Mouse (Mus musculus): ENCODE data around the gene Homer2.

Gene Homer2

DNA sequence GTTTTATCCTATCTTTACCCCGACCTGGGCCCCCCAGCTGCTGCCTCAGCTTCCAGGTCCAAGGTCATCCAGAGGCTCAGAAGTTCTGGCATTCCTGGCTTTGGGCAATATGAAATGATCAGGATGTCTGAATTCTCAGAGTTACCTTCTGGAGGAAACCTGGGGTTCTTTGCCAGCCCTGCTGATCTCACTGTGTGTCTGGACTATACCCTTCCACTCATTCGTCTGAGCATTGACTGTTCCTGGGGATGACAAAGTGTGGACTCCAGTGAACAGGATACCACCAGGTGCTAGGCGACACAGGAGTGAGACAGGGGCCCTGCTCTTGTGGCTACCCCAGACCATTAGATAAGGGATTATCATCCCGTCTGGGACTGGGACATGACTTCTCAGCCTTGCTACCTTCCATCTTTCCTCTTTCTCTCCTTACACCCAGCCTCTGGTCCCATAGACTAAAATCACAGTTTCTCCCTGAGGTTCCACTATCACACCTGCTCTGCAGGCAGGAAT is 143.8 kb downstream of the Homer2 start:
- CTCF ChIA-PET: interaction anchor here in 2 of 4 experiments (0.6 to 0.7 kb wide), 2 partner anchors 10 to 1837 kb away, joined by 3 to 4 read pairs; no protein-coding TSS in a partner anchor
- POLR2A ChIA-PET: interaction anchor here in 2 of 4 experiments (0.9 to 1.7 kb wide), 3 partner anchors 8 to 237 kb away, joined by 3 to 11 read pairs (median 5); partner anchors contain the start of gene Whamm (in 1 of the 2)

DNA sequence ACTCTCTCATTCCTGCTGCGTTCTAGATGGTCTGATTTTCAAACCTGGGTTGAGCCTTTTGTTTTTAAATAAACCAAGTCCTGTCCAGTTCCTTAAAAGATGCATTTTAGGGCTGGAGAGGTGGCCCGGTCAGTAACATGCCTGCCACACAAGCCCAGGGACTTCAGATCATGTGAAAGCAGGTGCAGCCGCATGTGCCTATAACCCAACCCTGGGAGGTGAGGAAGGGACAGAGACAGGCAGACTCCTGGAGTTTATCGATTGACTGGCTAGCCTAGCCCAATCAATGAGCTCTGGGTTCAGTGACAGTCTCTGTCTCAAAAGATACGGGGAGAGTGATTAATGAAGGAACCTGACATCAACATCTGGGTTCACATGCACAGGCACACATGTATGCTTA is 146.1 kb downstream of the Homer2 start:
- CTCF ChIA-PET: no interaction called here
- POLR2A ChIA-PET: interaction anchor here in 2 of 4 experiments (1.1 to 1.9 kb wide), 2 partner anchors 9 to 16 kb away, joined by 3 to 7 read pairs; partner anchors contain the start of gene Whamm (in 1 of the 2)

GRCm38 (mm10) chr7:81560101-81561049 is 147.0 kb downstream of the Homer2 start:
- POLR2A ChIA-PET: interaction anchor here in 2 of 4 experiments (0.7 to 1.9 kb wide), 4 partner anchors 10 to 16 kb away, joined by 3 to 7 read pairs (median 4); partner anchors contain the start of gene Whamm (in 1 of the 2)
- CTCF ChIA-PET: no interaction called here

- CTCF ChIA-PET: no interaction called here
- POLR2A ChIA-PET: interaction anchor here in 1 of 4 experiments (1.0 to 1.8 kb wide), 2 partner anchors 11 to 12 kb away, joined by 3 to 5 read pairs; partner anchors contain the start of gene Whamm
Measured at GRCm38 (mm10) chr7:81559231-81559980, 147.9 kb downstream of the Homer2 start.

DNA sequence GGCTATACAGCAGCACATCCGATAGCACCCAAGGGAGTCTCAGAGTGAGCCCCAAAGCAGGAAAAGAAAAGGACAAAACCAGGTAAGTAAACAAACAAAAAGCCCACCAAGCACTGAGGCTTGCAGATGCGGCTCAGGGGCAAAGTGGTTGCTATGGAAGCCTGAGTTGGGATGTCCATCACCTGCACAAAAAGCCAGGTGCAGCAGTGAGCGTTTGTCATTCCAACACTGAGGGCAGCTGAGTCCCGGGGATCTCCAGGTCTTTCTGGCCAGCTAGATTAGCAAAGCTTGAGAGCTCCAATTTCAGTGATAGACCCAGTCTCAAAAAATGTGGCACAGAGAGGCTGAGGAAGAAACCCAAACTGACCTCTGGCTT is 149.4 kb downstream of the Homer2 start:
- ChIA-PET CTCF (interaction anchor here in 2 of 4 experiments (0.7 to 1.1 kb wide), 2 partner anchors 13 to 344 kb away, joined by 4 to 8 read pairs; partner anchors contain the start of gene Whamm (in 1 of the 2)), POLR2A (interaction anchor here in 1 of 4 experiments (1.8 kb wide), 1 partner anchor 14 kb away, joined by 5 read pairs; the partner anchor contains the start of gene Whamm)

DNA sequence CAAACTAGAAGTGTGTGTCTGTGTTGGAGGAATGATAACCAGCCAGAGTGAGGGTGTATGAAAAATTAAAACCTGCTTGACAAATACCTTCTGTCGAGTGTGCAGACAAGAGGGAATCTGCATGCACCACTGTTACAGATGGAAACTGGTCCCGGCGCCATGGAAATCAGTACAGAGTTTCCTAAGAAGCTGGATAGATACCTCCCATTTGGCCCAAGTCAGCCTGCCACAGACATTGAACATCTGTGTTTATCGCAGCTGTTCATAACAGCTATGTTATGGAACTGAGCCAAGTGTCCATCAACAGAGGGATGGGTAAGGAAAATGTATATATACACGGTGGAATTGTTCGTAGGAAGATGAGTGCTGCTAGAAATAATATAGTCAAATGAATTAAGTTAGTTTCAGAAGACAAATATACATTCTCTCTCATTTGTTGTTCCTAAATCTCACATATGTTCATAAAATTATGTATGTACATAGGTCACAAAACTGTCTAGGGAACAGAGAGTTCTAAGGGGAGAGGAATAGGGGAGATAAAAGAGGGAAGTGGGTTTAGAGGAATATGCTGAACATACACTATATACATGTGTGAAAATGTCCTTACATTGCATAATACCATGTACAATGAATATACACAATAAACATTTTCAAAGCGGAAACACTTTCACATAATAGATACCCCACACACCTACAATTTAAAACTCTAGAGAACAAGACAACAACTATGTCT is 149.9 kb downstream of the Homer2 start:
- ChIA-PET POLR2A (interaction anchor here in 1 of 4 experiments (1.8 kb wide), 1 partner anchor 14 kb away, joined by 5 read pairs; the partner anchor contains the start of gene Whamm), CTCF (interaction anchor here in 1 of 4 experiments (1.1 kb wide), 1 partner anchor 13 kb away, joined by 4 read pairs; the partner anchor contains the start of gene Whamm)

DNA sequence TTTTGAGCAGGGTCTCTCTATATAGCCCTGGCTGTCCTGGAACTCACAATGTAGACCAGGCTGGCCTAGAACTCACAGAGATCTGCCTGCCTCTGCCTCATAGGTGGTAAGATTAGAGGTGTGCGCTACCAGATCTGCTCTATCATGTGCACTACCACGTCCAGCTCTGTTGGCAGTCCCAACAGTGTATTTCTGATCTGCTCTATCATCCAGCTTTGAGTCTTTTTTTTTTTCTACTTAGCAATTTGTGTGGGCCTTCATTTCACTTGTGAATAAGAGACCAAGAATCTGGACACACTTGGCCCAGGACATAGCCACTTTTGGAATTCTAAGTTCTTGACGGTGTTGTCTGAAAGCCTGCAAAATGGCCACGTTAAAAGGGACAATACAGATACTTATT is 150.5 kb downstream of the Homer2 start:
- CTCF ChIA-PET: interaction anchor here in 1 of 4 experiments (0.6 kb wide), 1 partner anchor 32 kb away, joined by 3 read pairs; no protein-coding TSS in a partner anchor
- POLR2A ChIA-PET: no interaction called here

DNA sequence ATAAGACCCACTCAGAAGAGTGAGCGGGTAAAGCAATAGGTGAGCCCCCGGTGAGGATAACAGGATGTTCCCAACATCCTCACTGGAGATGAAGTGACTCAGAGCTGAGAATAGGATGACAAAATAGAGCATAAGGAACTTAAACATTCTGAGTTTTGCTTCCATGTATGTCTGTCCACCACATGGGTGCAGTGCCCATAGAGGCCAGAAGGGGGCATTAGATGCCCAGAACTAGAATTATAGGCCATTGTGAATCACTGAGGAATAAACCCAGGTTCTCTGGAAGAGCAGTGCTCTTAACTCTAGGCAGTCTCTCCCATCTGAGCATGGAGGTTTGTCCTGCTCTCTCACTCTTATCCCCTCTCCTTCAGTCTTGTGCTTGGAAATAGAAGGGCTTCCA is 153.0 kb downstream of the Homer2 start:
- CTCF ChIA-PET: interaction anchor here (0.6 to 1.6 kb wide), 13 partner anchors 12 to 379 kb away, joined by 3 to 9 read pairs (median 4); partner anchors contain the start of gene Fsd2 (in 1 of the 4)
- POLR2A ChIA-PET: interaction anchor here in 2 of 4 experiments (0.6 to 1.2 kb wide), 4 partner anchors 13 to 233 kb away, joined by 3 to 7 read pairs (median 3); no protein-coding TSS in a partner anchor

- POLR2A ChIA-PET: interaction anchor here in 2 of 4 experiments (0.7 to 1.6 kb wide), 4 partner anchors 17 to 234 kb away, joined by 3 to 6 read pairs (median 3); partner anchors contain the start of gene Whamm (in 2 of the 2)
- CTCF ChIA-PET: interaction anchor here in 3 of 4 experiments (0.5 to 1.4 kb wide), 4 partner anchors 9 to 186 kb away, joined by 3 to 4 read pairs (median 3); no protein-coding TSS in a partner anchor
Measured at GRCm38 (mm10) chr7:81553589-81553988, 153.7 kb downstream of the Homer2 start.

All from embryonic stem cell, embryonic (primary cell).